Mouse (Mus musculus) cerebellum, postnatal 4 days (tissue): ENCODE results near the gene Sox5.
"Not testable (repeated sequence)": the region's sequence is repeated elsewhere in the genome, so short reads cannot be mapped to it uniquely, and the experiment has no call there.

ENCODE experiments used
- DNase-seq, 2 experiments: peaks; one replicate each; pipeline ENCODE4 v3.0.0; 2022; ENCODE audit warnings: low spot score in 2 of 2, mixed read lengths in 1 of 2

Gene Sox5

GRCm38 (mm10) chr6:144283191-144283590 is 498.6 kb downstream of the Sox5 start:
- DNase-seq, result no peak

GRCm38 (mm10) chr6:144282756-144283155 is 499.0 kb downstream of the Sox5 start:
- peak in 1 of 2 experiments; percentile 10 for DNase-seq

GRCm38 (mm10) chr6:144281661-144282060 is 500.1 kb downstream of the Sox5 start:
- no peak for DNase-seq

GRCm38 (mm10) chr6:144278505-144279053 is 503.2 kb downstream of the Sox5 start:
- DNase-seq, result no peak

- not testable (repeated sequence) for DNase-seq
Observed at GRCm38 (mm10) chr6:144273425-144273824, 508.4 kb downstream of the Sox5 start.

- DNase-seq, result no peak
Observed at GRCm38 (mm10) chr6:144271326-144271725, 510.5 kb downstream of the Sox5 start.

- no peak for DNase-seq
Observed at GRCm38 (mm10) chr6:144270306-144270705, 511.5 kb downstream of the Sox5 start.

GRCm38 (mm10) chr6:144269666-144270065 is 512.1 kb downstream of the Sox5 start:
- no peak for DNase-seq

GRCm38 (mm10) chr6:144265752-144266151 is 516.0 kb downstream of the Sox5 start:
- no peak for DNase-seq

- no peak for DNase-seq
Observed at GRCm38 (mm10) chr6:144265004-144265403, 516.8 kb downstream of the Sox5 start.

- no peak for DNase-seq
Observed at GRCm38 (mm10) chr6:144264320-144264915, 517.4 kb downstream of the Sox5 start.

GRCm38 (mm10) chr6:144256500-144256899 is 525.3 kb downstream of the Sox5 start:
- DNase-seq, result no peak

- no peak for DNase-seq
Observed at GRCm38 (mm10) chr6:144252191-144252718, 529.5 kb downstream of the Sox5 start.

- DNase-seq, result no peak
Observed at GRCm38 (mm10) chr6:144251222-144252170, 530.3 kb downstream of the Sox5 start.

- no peak for DNase-seq
Observed at GRCm38 (mm10) chr6:144250625-144251181, 531.1 kb downstream of the Sox5 start.

GRCm38 (mm10) chr6:144236581-144236980 is 545.2 kb downstream of the Sox5 start:
- no peak for DNase-seq

- peak in 1 of 2 experiments; percentile 34 for DNase-seq
Observed at GRCm38 (mm10) chr6:144203970-144204369, 577.8 kb downstream of the Sox5 start.

GRCm38 (mm10) chr6:144203013-144203412 is 578.8 kb downstream of the Sox5 start:
- no peak for DNase-seq

GRCm38 (mm10) chr6:144201402-144202040 is 580.3 kb downstream of the Sox5 start:
- no peak for DNase-seq

- no peak for DNase-seq
Observed at GRCm38 (mm10) chr6:144197209-144198119, 584.3 kb downstream of the Sox5 start.
